Mouse (Mus musculus) myocyte (in vitro differentiated cells): ENCODE measurements at regions not wholly inside any gene's neighbourhood (a gene's known extent, or its start where the extent isn't known, plus 50 kb on each side); places are given as distances from the start of the nearest gene placed in this dataset.

ENCODE experiments used
- H3K27me3 ChIP-seq: one replicate; pipeline ENCODE4 v1.6.1; 2011; ENCODE audit not compliant: control insufficient read depth, insufficient read depth, insufficient read length
- H3K36me3 ChIP-seq: one replicate; pipeline ENCODE4 v1.6.1; 2011; ENCODE audit not compliant: control insufficient read depth, insufficient read depth
- H3K4me2 ChIP-seq: one replicate; pipeline ENCODE4 v1.6.1; 2011; ENCODE audit warnings: low read depth, control low read depth
- H3K4me3 ChIP-seq: one replicate; pipeline ENCODE4 v1.5.1; 2011; ENCODE audit warnings: mild to moderate bottlenecking, control low read depth, moderate library complexity
- H3K79me2 ChIP-seq: one replicate; pipeline ENCODE4 v1.6.1; 2011; ENCODE audit not compliant: control insufficient read depth, insufficient read depth
- H3ac ChIP-seq: one replicate; pipeline ENCODE4 v1.6.1; 2011; ENCODE audit not compliant: control insufficient read depth, insufficient read length
- CEBPB ChIP-seq: IDR thresholded peaks from 2 replicates; pipeline ENCODE4 v1.6.1; 2011; ENCODE audit warnings: mild to moderate bottlenecking, moderate library complexity; ENCODE audit not compliant: poor library complexity, insufficient read depth, severe bottlenecking
- E2F4 ChIP-seq: IDR thresholded peaks from one replicate; pipeline ENCODE4 v1.6.1; 2011; ENCODE audit warnings: mild to moderate bottlenecking, control low read depth, moderate library complexity; ENCODE audit not compliant: insufficient read depth
- MAX ChIP-seq: IDR thresholded peaks from one replicate; pipeline ENCODE4 v1.6.1; 2011; ENCODE audit warnings: low read depth, mild to moderate bottlenecking, control low read depth
- MYOG ChIP-seq, 3 experiments: IDR thresholded peaks; one replicate each; pipeline ENCODE4 v1.6.1; 2011; ENCODE audit warnings: control low read depth in 2 of 3, low read depth in 2 of 3, mild to moderate bottlenecking in 2 of 3; ENCODE audit not compliant: insufficient read length in 2 of 3, control insufficient read depth in 1 of 3, insufficient read depth in 1 of 3
- POLR2AphosphoS2 ChIP-seq: IDR thresholded peaks from one replicate; pipeline ENCODE4 v1.6.1; 2011; ENCODE audit warnings: low read depth, control low read depth; ENCODE audit not compliant: insufficient read length
- REST ChIP-seq: IDR thresholded peaks from one replicate; pipeline ENCODE4 v1.6.1; 2011; ENCODE audit warnings: mild to moderate bottlenecking, control low read depth, moderate library complexity; ENCODE audit not compliant: insufficient read depth, insufficient read length
- SRF ChIP-seq: IDR thresholded peaks from one replicate; pipeline ENCODE4 v1.6.1; 2011; ENCODE audit warnings: low read depth; ENCODE audit not compliant: control insufficient read depth, insufficient read length
- TCF3 ChIP-seq: IDR thresholded peaks from one replicate; pipeline ENCODE4 v1.6.1; 2011; ENCODE audit warnings: low read depth, control low read depth; ENCODE audit not compliant: insufficient read length
- USF1 ChIP-seq: IDR thresholded peaks from one replicate; pipeline ENCODE4 v1.6.1; 2011; ENCODE audit warnings: low read depth, mild to moderate bottlenecking, control low read depth, moderate library complexity

- Histone ChIP-seq H3K27me3 (no peaks in the 10 kb centered on the region), H3K4me2 (no peak overlapping the region), H3K4me3 (no peak overlapping the region), H3K79me2 (no peaks in the 10 kb centered on the region), H3K36me3 (no peaks in the 10 kb centered on the region), H3ac (no peak overlapping the region)
- no peak for TF ChIP-seq SRF
- TF ChIP-seq MYOG (IDR thresholded peaks at IDR 0.05; ENCODE audit: control insufficient read depth in 1 of 3, insufficient read depth in 1 of 3, insufficient read length in 2 of 3, low read depth in 2 of 3) = no peak
- no peak for TF ChIP-seq USF1
- no peak for TF ChIP-seq POLR2AphosphoS2
- no peak for TF ChIP-seq TCF3
- TF ChIP-seq E2F4 = no peak
- TF ChIP-seq CEBPB = no peak
- no peak for TF ChIP-seq MAX
- no peak for TF ChIP-seq REST
Observed at GRCm38 (mm10) chr10:38246821-38247220, 574.8 kb downstream of the Rfpl4b start.
